Mouse (Mus musculus): ENCODE measurements around the gene Fam222a. TPM values are rescaled to one million over a fixed set of nuclear protein-coding genes. Genes with fewer than 3 reads are reported as not detected.

Gene Fam222a
- polyA plus RNA-seq, 1 experiment from 2014 or later: 2.3 TPM

DNA sequence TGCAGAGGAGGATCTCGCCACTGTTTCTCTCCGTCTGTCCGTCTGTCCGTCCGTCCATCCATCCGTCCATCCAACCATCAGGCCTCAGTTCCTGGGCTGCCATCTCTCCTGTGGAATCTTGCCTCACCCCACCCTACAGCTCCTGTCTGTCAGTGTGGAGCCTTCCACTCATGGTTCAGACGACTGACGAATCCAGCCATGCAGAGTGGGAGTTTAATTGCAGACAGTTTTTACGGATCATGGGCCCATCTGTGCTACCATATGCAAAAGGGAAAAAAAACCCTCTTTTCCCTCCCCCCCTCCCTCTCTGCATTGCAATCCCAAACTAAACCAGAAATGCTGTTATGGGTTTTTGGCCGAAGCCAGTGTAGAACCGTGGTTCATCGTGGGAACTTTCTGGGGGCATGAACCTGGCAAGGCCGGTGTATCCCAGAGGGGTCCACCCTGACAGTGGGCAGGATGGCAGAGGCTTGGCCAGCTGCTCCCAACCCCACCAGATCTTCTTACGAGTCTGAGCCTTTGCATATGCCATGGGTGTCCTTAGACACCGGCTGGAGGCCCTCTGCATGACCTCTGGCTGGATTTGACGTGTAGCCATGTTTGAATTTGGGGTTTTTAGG is 8.3 kb downstream of the Fam222a start:
- H3K4me1 ChIP-seq: peaks cover 91% of the 10 kb centered on the region
- peaks cover 47% of the 10 kb centered on the region for H3K27me3 ChIP-seq (replicated peaks; ENCODE audit: low read depth, poor library complexity, severe bottlenecking)
- H3K36me3 ChIP-seq (replicated peaks): peaks cover 10% of the 10 kb centered on the region
- 88% methylated on average over 16 of the region's 16 CpGs for WGBS
- DNase-seq (ENCODE audit: low spot score): no peak
- no peaks in the 10 kb centered on the region for H3K9me3 ChIP-seq
- H3K27ac ChIP-seq (replicated peaks): no peak overlapping the region
- 0 out of 2 replicates have a peak overlapping the region, but pooled peaks have one; percentile 3 for H3K4me3 ChIP-seq

DNA sequence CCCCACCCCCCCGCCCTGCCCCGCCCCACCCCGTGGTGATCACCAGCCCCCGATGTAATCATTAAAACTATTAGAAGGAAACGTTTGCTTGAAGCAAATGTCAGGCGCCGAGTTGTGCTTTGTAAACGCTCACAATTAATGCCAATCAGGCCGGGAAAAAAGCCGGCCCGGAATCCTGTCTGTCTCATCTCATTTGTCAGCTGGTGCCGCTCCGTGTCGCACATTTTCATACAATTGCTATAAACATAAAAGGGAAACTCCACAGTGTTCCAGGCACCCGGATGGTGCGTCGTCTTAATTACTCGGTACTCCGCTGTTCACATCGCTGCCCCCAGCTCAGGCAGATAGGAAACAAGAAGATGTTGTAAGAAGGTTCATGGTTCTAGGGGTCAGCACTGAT is 10.5 kb downstream of the Fam222a start:
- Histone ChIP-seq H3K36me3 (replicated peaks) (peaks cover 10% of the 10 kb centered on the region), H3K27me3 (replicated peaks; ENCODE audit: low read depth, poor library complexity, severe bottlenecking) (peaks cover 24% of the 10 kb centered on the region), H3K27ac (replicated peaks) (no peak overlapping the region), H3K4me3 (0 out of 2 replicates have a peak overlapping the region, but pooled peaks have one; percentile 13), H3K4me1 (peaks cover 84% of the 10 kb centered on the region), H3K9me3 (no peaks in the 10 kb centered on the region)
- DNase-seq (ENCODE audit: low spot score): no peak
- 56% methylated on average over 20 of the region's 20 CpGs for WGBS

DNA sequence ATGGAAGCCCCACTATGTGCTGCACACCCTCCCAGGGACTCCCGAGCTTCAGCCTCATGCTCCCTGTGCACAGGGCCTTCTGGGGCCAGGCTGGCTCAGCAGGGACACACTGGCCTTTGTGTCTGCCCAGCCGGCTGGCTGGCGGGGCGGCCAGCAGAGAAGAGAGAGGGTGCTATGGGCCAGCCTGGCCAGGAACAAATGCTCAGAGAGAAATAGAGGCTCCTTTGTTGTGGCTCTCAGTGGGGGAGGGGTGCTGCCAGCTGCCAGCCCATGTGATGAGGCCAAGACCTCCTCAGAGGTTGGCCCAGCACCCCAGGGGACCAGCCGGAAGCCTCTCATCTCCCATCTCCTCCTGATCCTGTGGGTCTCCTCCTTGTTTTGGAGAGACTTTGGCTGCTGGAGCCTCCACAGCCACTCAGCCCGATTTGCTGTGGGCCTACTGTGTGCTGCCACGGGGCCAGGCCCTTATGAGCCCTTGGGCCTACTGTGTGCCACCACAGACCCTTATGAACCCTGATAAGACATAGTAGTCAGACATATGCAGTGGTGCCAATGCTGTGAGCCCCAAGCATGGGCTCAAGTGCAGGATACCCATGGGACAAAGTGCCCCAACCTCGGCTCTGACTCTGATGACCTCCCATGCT is 12.0 kb downstream of the Fam222a start:
- Histone ChIP-seq H3K9me3 (no peaks in the 10 kb centered on the region), H3K36me3 (replicated peaks) (peaks cover 10% of the 10 kb centered on the region), H3K27me3 (replicated peaks; ENCODE audit: low read depth, poor library complexity, severe bottlenecking) (peaks cover 10% of the 10 kb centered on the region), H3K4me3 (no peak overlapping the region), H3K4me1 (peaks cover 84% of the 10 kb centered on the region), H3K27ac (replicated peaks) (peak overlapping the region; percentile 75)
- no peak for DNase-seq (ENCODE audit: low spot score)
- 53% methylated on average over 8 of the region's 8 CpGs for WGBS

DNA sequence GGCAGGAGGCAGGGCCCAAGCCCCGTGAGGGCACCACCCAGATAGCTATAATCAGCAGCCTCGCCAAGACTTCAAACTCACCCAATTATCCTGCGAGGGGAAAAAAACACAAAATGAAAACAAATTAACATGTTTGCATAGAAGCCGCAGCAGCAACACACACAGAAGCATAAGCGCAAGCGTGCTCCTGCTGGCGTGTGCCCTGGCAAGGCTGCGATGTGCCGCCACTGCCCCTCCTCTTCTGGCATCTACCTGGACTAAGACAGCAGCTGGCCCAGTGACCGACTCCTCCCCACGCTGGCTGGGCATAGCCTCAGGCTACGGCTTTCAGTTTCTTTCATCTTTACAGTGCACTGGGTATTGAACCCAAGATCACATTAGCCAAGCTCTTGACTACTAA is 13.7 kb downstream of the Fam222a start:
- peaks cover 10% of the 10 kb centered on the region for H3K36me3 ChIP-seq (replicated peaks)
- no peaks in the 10 kb centered on the region; the same call in 1 of the 2 replicates for H3K27me3 ChIP-seq (replicated peaks; ENCODE audit: low read depth, poor library complexity, severe bottlenecking)
- peaks cover 84% of the 10 kb centered on the region for H3K4me1 ChIP-seq
- no peak overlapping the region for H3K4me3 ChIP-seq
- H3K27ac ChIP-seq (replicated peaks): peak overlapping the region; percentile 65; the same call in 1 of the 2 replicates
- no peaks in the 10 kb centered on the region for H3K9me3 ChIP-seq
- WGBS: 78% methylated on average over 12 of the region's 12 CpGs
- no peak for DNase-seq (ENCODE audit: low spot score)

DNA sequence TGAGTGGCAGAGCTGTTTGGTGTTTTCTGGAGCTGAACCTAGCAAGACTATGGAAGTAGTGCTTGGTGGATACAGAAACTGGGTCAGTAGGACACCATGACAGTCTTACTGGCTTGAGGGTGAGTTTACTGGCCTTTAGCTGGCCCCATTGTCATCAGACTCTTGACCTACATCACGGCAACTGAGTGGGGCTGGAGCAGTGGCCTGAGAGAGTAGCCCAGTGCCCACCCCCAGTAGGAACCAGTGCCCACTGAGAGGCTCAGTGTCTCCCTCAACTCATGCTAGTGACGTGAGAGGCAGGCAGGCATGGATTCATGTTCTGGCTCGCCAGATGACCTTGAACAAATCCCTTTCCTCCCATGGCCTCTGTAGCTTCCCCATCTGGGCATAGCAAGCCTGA is 15.2 kb downstream of the Fam222a start:
- Histone ChIP-seq H3K4me1 (peaks cover 84% of the 10 kb centered on the region), H3K9me3 (no peaks in the 10 kb centered on the region), H3K27ac (replicated peaks) (peak overlapping the region; percentile 75), H3K27me3 (replicated peaks; ENCODE audit: low read depth, poor library complexity, severe bottlenecking) (no peaks in the 10 kb centered on the region; the same call in 1 of the 2 replicates), H3K36me3 (replicated peaks) (peaks cover 10% of the 10 kb centered on the region), H3K4me3 (no peak overlapping the region)
- 74% methylated on average over 3 of the region's 3 CpGs for WGBS
- no peak for DNase-seq (ENCODE audit: low spot score)

DNA sequence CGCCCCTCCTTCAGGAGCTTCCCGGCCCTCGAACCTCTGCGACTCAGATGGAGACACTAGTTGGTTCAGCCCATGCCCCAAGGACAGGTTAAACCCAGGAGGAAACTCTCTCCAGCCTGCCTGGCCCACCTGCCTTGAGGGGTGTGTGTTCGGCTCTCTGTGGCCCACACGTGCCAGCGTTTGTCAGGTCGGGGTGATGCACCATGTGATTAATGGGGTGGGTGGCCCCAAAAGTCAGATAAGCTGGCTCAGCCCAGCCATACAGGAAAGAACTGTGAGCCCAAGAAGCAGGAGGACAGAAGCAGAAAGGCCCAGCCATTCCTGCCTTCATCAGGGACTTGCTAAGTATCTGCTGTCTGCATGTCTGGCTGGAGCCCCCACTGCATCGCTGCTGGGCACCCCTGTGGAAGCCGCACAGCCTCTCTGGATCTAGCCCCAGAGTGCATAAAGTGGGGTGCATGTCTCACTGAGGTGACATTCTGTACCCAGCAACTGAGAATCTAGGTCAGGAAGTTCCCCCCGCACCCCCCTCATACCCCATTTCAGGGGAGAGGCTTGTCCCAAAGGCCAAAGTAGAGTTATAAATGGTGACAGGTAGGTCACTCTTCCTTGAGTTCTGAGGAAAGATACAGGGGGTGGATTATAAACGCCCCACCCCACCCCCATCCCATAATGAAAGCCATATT is 15.8 kb downstream of the Fam222a start:
- no peak overlapping the region for H3K4me3 ChIP-seq
- peaks cover 10% of the 10 kb centered on the region for H3K36me3 ChIP-seq (replicated peaks)
- H3K4me1 ChIP-seq: peaks cover 84% of the 10 kb centered on the region
- WGBS: 74% methylated on average over 12 of the region's 12 CpGs
- H3K9me3 ChIP-seq: no peaks in the 10 kb centered on the region
- H3K27me3 ChIP-seq (replicated peaks; ENCODE audit: low read depth, poor library complexity, severe bottlenecking): no peaks in the 10 kb centered on the region; the same call in 1 of the 2 replicates
- peak overlapping the region; percentile 75 for H3K27ac ChIP-seq (replicated peaks)
- peak; percentile 9 for DNase-seq (ENCODE audit: low spot score)

DNA sequence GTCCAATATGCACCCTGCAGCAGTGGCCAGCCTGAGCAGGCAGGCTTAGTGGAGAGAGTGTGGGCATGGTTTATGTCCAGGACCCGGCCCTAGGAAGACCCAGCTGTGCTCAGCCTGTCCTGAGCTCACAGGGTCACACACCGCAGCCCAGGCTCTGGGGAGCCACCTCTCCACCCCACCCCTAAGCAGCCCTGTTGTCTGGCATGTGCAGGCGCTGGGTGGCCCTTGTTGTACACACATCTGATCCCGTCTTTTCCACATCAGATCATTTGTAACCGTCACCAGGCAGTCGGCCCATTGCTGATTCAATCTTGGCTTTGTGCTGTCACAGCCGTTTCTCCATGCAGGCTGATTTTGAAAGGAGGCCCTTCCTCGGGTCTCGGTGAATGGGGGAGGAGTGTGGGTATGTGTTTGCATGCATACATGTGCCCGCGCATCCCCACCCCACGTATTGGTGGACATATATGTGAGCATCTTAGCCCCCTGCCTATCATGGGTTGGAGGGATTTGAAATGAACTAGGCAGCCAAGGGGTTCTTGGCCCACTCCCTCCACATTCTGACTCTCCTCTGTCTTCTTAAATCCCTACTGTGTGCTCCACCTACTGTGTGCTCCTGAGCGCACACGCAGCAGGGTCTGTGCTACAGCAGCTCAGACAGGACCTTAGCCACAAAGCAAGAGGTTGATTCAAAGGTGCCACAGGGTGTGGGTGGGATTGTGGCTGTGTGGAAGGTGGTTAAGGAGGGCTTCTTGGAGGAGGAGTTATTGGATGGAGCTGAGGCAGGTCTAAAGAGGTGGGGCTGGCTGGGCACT is 16.7 kb downstream of the Fam222a start:
- Histone ChIP-seq H3K9me3 (no peaks in the 10 kb centered on the region), H3K27ac (replicated peaks) (peak overlapping the region; percentile 75), H3K4me1 (peaks cover 86% of the 10 kb centered on the region), H3K4me3 (0 out of 2 replicates have a peak overlapping the region, but pooled peaks have one; percentile 13), H3K36me3 (replicated peaks) (peaks cover 7% of the 10 kb centered on the region), H3K27me3 (replicated peaks; ENCODE audit: low read depth, poor library complexity, severe bottlenecking) (no peaks in the 10 kb centered on the region; the same call in 1 of the 2 replicates)
- WGBS: 48% methylated on average over 14 of the region's 14 CpGs
- DNase-seq (ENCODE audit: low spot score): peak; percentile 11

DNA sequence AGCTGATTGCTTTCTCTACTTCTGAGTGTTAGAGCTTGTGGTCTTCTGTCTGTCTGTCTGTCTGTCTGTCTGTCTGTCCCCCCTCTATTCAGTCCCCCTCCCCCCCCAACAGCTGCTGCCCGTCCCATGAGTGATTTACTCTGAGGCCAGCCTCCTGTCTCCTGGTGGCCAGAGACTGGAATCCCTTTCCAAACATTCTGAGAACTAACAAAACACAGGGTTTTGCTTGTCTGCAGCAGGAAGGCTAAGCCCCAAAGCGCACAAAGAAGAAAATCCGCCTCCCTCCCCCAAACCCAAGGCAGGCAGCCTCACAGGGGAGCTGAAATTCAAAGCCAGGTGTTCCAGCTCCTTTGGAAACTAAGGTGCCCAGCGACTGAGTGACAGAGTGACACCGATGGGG is 17.9 kb downstream of the Fam222a start:
- peaks cover 91% of the 10 kb centered on the region for H3K4me1 ChIP-seq

DNA sequence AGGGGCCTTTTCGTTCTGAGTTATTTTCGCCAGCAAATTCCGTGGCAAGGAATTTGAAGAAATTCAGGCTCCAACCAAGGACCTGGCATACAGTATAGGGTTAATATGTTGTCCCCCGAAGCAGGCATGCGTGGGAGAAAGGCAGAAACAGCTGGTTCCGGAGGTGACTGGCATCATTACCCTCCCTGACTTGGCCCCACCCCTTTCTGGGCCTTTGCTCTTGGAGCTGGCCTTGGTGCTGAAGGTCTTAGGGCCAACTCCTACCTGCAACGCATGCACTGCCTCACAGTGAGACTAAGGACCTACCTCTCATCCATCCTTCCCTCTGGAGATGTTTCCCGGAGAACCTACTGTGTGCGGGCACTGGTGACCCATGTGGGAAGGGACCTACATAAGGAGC is 20.1 kb downstream of the Fam222a start:
- no peaks in the 10 kb centered on the region for H3K36me3 ChIP-seq (replicated peaks)
- H3K9me3 ChIP-seq: no peaks in the 10 kb centered on the region
- no peak overlapping the region for H3K27ac ChIP-seq (replicated peaks)
- no peaks in the 10 kb centered on the region; the same call in 1 of the 2 replicates for H3K27me3 ChIP-seq (replicated peaks; ENCODE audit: low read depth, poor library complexity, severe bottlenecking)
- H3K4me3 ChIP-seq: no peak overlapping the region
- 38% methylated on average over 9 of the region's 9 CpGs for WGBS
- peaks cover 99% of the 10 kb centered on the region for H3K4me1 ChIP-seq
- peak; percentile 86 for DNase-seq (ENCODE audit: low spot score)

More for the DNA sequence above, 17.9 kb downstream of the Fam222a start:
- no peaks in the 10 kb centered on the region; the same call in 1 of the 2 replicates for H3K27me3 ChIP-seq (replicated peaks; ENCODE audit: low read depth, poor library complexity, severe bottlenecking)
- H3K27ac ChIP-seq (replicated peaks): peak overlapping the region; percentile 75
- 10% methylated on average over 5 of the region's 5 CpGs for WGBS
- no peak for DNase-seq (ENCODE audit: low spot score)
- H3K9me3 ChIP-seq: no peaks in the 10 kb centered on the region
- H3K4me3 ChIP-seq: peak overlapping the region; percentile 11; the same call in 1 of the 2 replicates
- H3K36me3 ChIP-seq (replicated peaks): no peaks in the 10 kb centered on the region

DNA sequence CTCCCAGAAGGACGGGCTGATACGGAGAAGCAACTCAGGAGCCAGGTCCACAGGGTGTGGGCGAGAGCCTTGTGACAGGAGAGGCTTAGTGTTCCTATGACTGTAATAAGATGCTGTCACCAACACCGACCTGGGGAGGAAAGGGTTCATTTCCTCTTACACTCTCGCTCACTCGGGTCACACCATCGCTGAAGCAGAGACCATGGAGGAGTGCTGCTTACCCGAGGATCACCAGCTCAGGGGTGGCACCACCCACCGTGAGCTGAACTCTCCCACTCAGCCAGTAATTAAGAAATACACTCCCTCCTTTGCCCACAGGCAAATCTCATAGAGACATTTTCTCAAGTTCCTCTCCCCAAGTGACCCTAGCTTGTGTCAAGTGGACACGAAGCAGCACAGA is 20.6 kb downstream of the Fam222a start:
- H3K4me1 ChIP-seq: peaks cover 99% of the 10 kb centered on the region
- no peaks in the 10 kb centered on the region for H3K9me3 ChIP-seq
- no peaks in the 10 kb centered on the region; the same call in 1 of the 2 replicates for H3K27me3 ChIP-seq (replicated peaks; ENCODE audit: low read depth, poor library complexity, severe bottlenecking)
- no peak overlapping the region for H3K4me3 ChIP-seq
- no peak for DNase-seq (ENCODE audit: low spot score)
- H3K27ac ChIP-seq (replicated peaks): peak overlapping the region; percentile 48; the same call in 1 of the 2 replicates
- H3K36me3 ChIP-seq (replicated peaks): no peaks in the 10 kb centered on the region
- whole genome bisulfite sequencing: 47% methylated on average over 10 of the region's 10 CpGs

DNA sequence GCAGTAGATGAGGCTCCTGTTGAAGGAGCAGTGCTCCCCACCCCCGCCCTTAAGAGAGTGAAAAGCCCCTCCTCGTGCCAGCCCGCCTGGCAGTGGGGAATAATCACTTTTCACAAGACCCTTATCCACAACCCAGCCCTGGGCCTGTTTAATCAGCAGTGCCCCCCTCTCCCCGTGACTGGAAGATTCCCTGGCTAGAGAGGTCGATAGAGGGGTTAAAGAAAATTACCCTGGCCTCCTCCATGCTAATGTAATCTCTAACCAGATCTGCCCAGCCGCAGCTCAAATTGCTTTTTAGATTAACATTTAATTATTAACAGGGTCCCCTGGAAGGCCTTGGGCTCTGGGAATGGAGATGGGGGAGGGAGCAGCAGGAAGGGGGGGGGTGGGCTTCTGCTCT is 21.2 kb downstream of the Fam222a start:
- 26% methylated on average over 6 of the region's 6 CpGs for WGBS
- Histone ChIP-seq H3K27ac (replicated peaks) (peak overlapping the region; percentile 70; the same call in 1 of the 2 replicates), H3K27me3 (replicated peaks; ENCODE audit: low read depth, poor library complexity, severe bottlenecking) (no peaks in the 10 kb centered on the region; the same call in 1 of the 2 replicates), H3K4me3 (peak overlapping the region; percentile 9; the same call in 1 of the 2 replicates), H3K4me1 (peaks cover 99% of the 10 kb centered on the region), H3K9me3 (no peaks in the 10 kb centered on the region), H3K36me3 (replicated peaks) (no peaks in the 10 kb centered on the region)
- no peak for DNase-seq (ENCODE audit: low spot score)

DNA sequence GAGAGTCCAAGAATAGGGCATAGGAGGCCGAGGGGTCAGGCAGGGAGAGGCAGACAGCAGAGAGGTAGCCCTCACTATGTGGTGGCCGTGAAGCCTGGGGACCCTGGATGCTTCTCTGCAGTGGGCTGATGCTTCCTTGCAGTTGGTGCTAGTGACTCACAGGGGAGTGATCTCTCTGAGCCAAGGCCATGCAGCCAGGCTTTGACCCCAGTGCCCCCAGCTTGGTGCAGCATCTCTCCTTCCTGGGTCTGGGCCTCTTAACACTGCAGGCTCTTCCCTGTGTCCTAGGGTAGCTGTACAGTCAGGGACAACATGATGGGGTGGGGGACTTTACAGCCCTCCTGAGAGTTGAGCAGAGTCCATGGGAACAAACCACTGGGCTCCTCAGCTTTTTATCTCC is 21.6 kb downstream of the Fam222a start:
- H3K27ac ChIP-seq (replicated peaks): peak overlapping the region; percentile 70

More for the DNA sequence above, 21.6 kb downstream of the Fam222a start:
- 19% methylated on average over 2 of the region's 2 CpGs for WGBS
- Histone ChIP-seq H3K36me3 (replicated peaks) (peaks cover 4% of the 10 kb centered on the region), H3K4me3 (peak overlapping the region; percentile 9; the same call in 1 of the 2 replicates), H3K9me3 (no peaks in the 10 kb centered on the region), H3K4me1 (peaks cover 99% of the 10 kb centered on the region), H3K27me3 (replicated peaks; ENCODE audit: low read depth, poor library complexity, severe bottlenecking) (no peaks in the 10 kb centered on the region; the same call in 1 of the 2 replicates)
- no peak for DNase-seq (ENCODE audit: low spot score)
